Mouse (Mus musculus) kidney, postnatal 10 days (tissue): ENCODE measurements around the gene Otof.

ENCODE experiments used
- DNase-seq: peaks from one replicate; pipeline ENCODE4 v3.0.0; 2021; ENCODE audit warnings: mixed read lengths

Gene Otof

DNA sequence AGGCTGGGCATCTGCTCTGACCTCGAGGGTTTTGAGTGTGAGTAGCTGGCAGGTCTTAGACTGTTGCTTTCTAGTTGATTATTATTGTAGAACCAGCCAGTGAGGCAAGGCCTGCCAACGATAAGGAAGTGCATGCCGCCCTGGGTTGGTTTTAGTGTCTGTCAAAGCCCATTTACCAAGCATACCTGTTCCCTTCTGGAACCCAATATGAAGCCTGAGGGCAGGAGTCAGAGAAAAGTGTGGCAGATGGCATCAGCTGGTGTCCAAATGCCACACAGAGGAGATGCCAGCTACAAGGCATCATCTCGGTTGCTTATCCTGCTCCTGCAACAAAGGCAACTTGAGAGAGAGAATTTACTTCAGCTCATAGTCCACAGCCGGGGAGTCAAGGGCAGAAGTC lies 120.9 kb downstream of the Otof start:
- DNase-seq = no peak
